Mouse (Mus musculus): ENCODE results near the gene Gdf15.

DNA sequence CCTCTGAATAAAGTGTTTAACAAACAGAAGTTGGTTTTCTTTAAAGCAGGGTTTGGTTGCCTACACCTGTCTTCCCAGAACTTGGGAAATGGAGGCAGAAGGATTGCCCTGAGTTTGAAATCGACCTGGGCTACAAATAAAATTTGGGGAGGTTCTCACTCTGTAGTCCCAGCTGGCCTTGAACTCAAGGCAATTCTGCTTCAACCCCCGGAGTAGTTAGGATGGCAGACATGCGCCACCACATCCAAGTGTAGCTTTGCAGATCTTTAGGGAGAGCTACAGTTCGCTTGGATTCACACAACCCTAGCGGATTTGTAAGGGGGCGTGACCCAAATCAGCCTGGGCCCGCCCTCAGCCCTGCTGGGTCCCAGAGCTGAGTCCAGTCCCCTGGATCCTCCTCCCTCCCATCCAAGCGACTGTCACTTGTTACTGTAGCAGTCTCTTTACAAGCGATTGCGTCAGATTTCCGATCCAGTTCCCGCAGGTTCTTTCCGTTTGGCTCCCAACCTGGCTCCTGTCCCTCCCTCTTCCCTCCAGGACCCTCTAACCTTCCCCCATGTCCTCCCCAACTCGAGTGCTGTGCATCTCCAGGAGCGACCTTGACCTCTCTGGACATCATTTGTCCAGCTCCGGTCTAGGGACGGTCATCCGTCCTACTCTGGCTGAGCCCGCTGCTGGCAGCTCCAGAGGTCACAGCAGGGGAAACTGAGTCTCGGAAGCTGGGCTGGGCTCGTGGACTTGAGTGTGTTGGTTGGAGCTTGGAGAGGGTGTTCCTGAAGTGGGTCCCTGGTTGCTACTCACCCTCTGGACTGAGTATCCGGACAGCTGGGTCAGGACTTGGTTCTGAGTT, 1.5 kb downstream of the Gdf15 start:
- TF ChIP-seq CTCF (IDR thresholded peaks at IDR 0.05; ENCODE audit: borderline replicate concordance, control insufficient read depth, extremely low read depth, insufficient read depth, low read length, poor library complexity) = no peak
- TF ChIP-seq POLR2A (IDR thresholded peaks at IDR 0.05; ENCODE audit: control insufficient read depth, extremely low read depth, insufficient read depth, low read length, poor library complexity) = no peak

Measured in thymus, adult 2 months (tissue).